Mouse (Mus musculus): ENCODE measurements around the gene Adarb1. TPM values are rescaled to one million over a fixed set of nuclear protein-coding genes. Genes with fewer than 3 reads are reported as not detected.

Adarb1 gene
- 2.9 TPM for polyA plus RNA-seq (2014; fragmentation: Illumina TruSeq; extraction: RNeasy Lipid Tissue Mini Kit (QIAGEN cat#74804); ENCODE audit: low read depth, low replicate concordance)

GRCm38 (mm10) chr10:77418138-77418537 lies at the start of gene Adarb1:
Gene Adarb1, minus strand, starts transcription at chr10:77418270.

GRCm38 (mm10) chr10:77258704-77259621 lies 159.1 kb downstream of the Adarb1 start, which contains the start of gene Pofut2:
Gene Pofut2, plus strand, starts transcription at chr10:77259218.

Other genes with a start within 250 kb of the Adarb1 start
- gene Pofut2, start 159.1 kb downstream of the Adarb1 start, polyA plus RNA-seq (2014; fragmentation: Illumina TruSeq; extraction: RNeasy Lipid Tissue Mini Kit (QIAGEN cat#74804); ENCODE audit: low read depth, low replicate concordance), result 0.82 TPM
- gene Fam207a, start 97.5 kb upstream of the Adarb1 start, polyA plus RNA-seq (2014; fragmentation: Illumina TruSeq; extraction: RNeasy Lipid Tissue Mini Kit (QIAGEN cat#74804); ENCODE audit: low read depth, low replicate concordance), result 1.5 TPM
- 1.2 TPM for gene Itgb2, start 112.0 kb upstream of the Adarb1 start, polyA plus RNA-seq (2014; fragmentation: Illumina TruSeq; extraction: RNeasy Lipid Tissue Mini Kit (QIAGEN cat#74804); ENCODE audit: low read depth, low replicate concordance)
- gene Pttg1ip, start 163.4 kb upstream of the Adarb1 start, polyA plus RNA-seq (2014; fragmentation: Illumina TruSeq; extraction: RNeasy Lipid Tissue Mini Kit (QIAGEN cat#74804); ENCODE audit: low read depth, low replicate concordance), result 158 TPM
- 72.2 TPM for gene Sumo3, start 187.8 kb upstream of the Adarb1 start, polyA plus RNA-seq (2014; fragmentation: Illumina TruSeq; extraction: RNeasy Lipid Tissue Mini Kit (QIAGEN cat#74804); ENCODE audit: low read depth, low replicate concordance)
- gene Gm49325, start 187.9 kb upstream of the Adarb1 start, polyA plus RNA-seq (2014; fragmentation: Illumina TruSeq; extraction: RNeasy Lipid Tissue Mini Kit (QIAGEN cat#74804); ENCODE audit: low read depth, low replicate concordance), result not detected
- gene Ube2g2, start 204.0 kb upstream of the Adarb1 start, polyA plus RNA-seq (2014; fragmentation: Illumina TruSeq; extraction: RNeasy Lipid Tissue Mini Kit (QIAGEN cat#74804); ENCODE audit: low read depth, low replicate concordance), result 10.8 TPM

Data from liver, adult 10 weeks (tissue).